Mouse (Mus musculus): ENCODE measurements around the gene Meis1.

DNA sequence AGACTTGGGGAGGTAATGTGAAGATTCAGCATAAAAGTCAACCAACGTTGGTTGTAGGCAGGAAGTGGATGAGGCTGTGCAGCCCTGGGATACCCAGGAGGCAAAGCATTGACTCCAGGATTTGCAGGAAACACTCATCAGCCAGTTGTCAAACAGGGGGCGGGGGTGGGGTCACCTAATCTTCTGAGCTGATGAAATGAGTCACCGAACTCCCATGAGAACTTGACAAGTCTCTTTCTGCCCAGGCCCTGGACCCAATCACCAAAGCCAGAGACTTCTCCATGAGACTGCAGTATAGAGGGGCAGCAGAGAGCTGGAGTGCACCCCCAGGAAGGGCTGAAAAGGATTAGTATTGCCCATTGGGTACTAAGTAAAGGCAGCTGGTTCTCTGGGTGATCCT, 45.0 kb downstream of the Meis1 start:
- TF ChIP-seq CTCF (IDR thresholded peaks at IDR 0.05; ENCODE audit: borderline replicate concordance, extremely low read depth, insufficient read depth, insufficient read length) (no peak), POLR2A (IDR thresholded peaks at IDR 0.05; ENCODE audit: borderline replicate concordance, extremely low read depth, insufficient read depth, insufficient read length, poor library complexity, severe bottlenecking) (no peak)
